Mouse (Mus musculus): Measurements from ENCODE around the gene Chst13. TPM values are rescaled to one million over a fixed set of nuclear protein-coding genes. Genes with fewer than 3 reads are reported as not detected.

Chst13 gene
- polyA plus RNA-seq (2015; fragmentation: Nextera tagmentation; extraction: Ambion mirVana), result 0.94 and 1.9 TPM in 2 replicates

DNA sequence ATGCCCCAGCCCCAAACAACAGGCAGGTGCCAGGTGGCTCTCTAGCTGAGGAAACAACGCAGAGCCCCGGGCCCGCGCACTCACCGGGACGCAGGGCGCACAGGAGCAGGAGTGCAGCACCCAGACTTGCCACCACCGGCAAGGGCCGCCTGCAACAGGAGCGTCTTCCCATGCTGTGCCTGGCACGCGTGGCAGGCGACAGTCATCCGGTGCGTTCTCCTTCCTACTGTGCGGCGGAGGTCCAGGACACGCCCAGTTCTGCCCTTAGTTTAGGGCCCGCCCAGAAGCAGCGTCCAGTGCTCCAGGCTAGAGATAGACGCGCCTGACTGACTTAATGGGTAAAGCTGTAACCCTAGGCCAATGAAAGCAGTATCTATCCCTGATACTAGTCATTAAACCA, at the start of gene Chst13:
Gene Chst13 (minus strand): TSS at position 195 of the 400 bp plus-strand sequence.

GRCm38 (mm10) chr6:90368976-90369724, 44.2 kb upstream of the Chst13 start, which contains the start of gene Zxdc:
Zxdc (plus strand) TSS chr6:90369492.

GRCm38 (mm10) chr6:90332561-90333425, 7.8 kb upstream of the Chst13 start, which contains the start of gene Uroc1:
Uroc1 (plus strand) TSS chr6:90333284.

GRCm38 (mm10) chr6:90300919-90301318, 24.1 kb downstream of the Chst13 start, which contains the start of gene BC048671:
BC048671 (plus strand) TSS chr6:90301219.

Other genes with a start within 250 kb of the Chst13 start
- not detected in 2 replicates for gene Vmn1r49, start 246.7 kb downstream of the Chst13 start, polyA plus RNA-seq (2015; fragmentation: Nextera tagmentation; extraction: Ambion mirVana)
- not detected in 2 replicates for gene Vmn1r50, start 223.8 kb downstream of the Chst13 start, polyA plus RNA-seq (2015; fragmentation: Nextera tagmentation; extraction: Ambion mirVana)
- not detected in 2 replicates for gene Vmn1r51, start 202.6 kb downstream of the Chst13 start, polyA plus RNA-seq (2015; fragmentation: Nextera tagmentation; extraction: Ambion mirVana)
- not detected in 2 replicates for gene Vmn1r52, start 150.4 kb downstream of the Chst13 start, polyA plus RNA-seq (2015; fragmentation: Nextera tagmentation; extraction: Ambion mirVana)
- not detected in 2 replicates for gene V1ra8, start 122.4 kb downstream of the Chst13 start, polyA plus RNA-seq (2015; fragmentation: Nextera tagmentation; extraction: Ambion mirVana)
- not detected in 2 replicates for gene Vmn1r53, start 100.7 kb downstream of the Chst13 start, polyA plus RNA-seq (2015; fragmentation: Nextera tagmentation; extraction: Ambion mirVana)
- gene Vmn1r54, start 78.9 kb downstream of the Chst13 start, polyA plus RNA-seq (2015; fragmentation: Nextera tagmentation; extraction: Ambion mirVana), result not detected in 2 replicates
- not detected in 2 replicates for gene BC048671, start 24.0 kb downstream of the Chst13 start, polyA plus RNA-seq (2015; fragmentation: Nextera tagmentation; extraction: Ambion mirVana)
- not detected in 2 replicates for gene Uroc1, start 8.1 kb upstream of the Chst13 start, polyA plus RNA-seq (2015; fragmentation: Nextera tagmentation; extraction: Ambion mirVana)
- 3.4 and 3.7 TPM in 2 replicates for gene Zxdc, start 44.3 kb upstream of the Chst13 start, polyA plus RNA-seq (2015; fragmentation: Nextera tagmentation; extraction: Ambion mirVana)
- gene Cfap100, start 103.6 kb upstream of the Chst13 start, polyA plus RNA-seq (2015; fragmentation: Nextera tagmentation; extraction: Ambion mirVana), result 0.04 and 0.26 TPM in 2 replicates
- 0.59 and 0.89 TPM in 2 replicates for gene Klf15, start 137.4 kb upstream of the Chst13 start, polyA plus RNA-seq (2015; fragmentation: Nextera tagmentation; extraction: Ambion mirVana)
- 0.60 and 1.4 TPM in 2 replicates for gene Aldh1l1, start 161.2 kb upstream of the Chst13 start, polyA plus RNA-seq (2015; fragmentation: Nextera tagmentation; extraction: Ambion mirVana)